Mouse (Mus musculus) G1E (cell line): ENCODE results near the gene Yipf3. TPM values are rescaled to one million over a fixed set of nuclear protein-coding genes. Genes with fewer than 3 reads are reported as not detected.

Experiments
- ATAC-seq: 2 replicates; pipeline ENCODE4 v1.8.0; 2016; ENCODE audit warnings: mild to moderate bottlenecking; ENCODE audit not compliant: insufficient number of reproducible peaks, poor library complexity, low FRiP score, severe bottlenecking; ENCODE audit errors: extremely low read depth
- DNase-seq: peaks from one replicate; pipeline ENCODE4 v3.0.0; 2012; ENCODE audit warnings: low spot score
- H3K27me3 ChIP-seq: 2 replicates; pipeline ENCODE4 v1.6.1; 2012; ENCODE audit warnings: mild to moderate bottlenecking, low read length, inconsistent platforms; ENCODE audit not compliant: insufficient read depth
- H3K36me3 ChIP-seq: replicated peaks from 2 replicates; pipeline ENCODE3; 2012; ENCODE audit warnings: mild to moderate bottlenecking, inconsistent platforms
- H3K4me1 ChIP-seq: 2 replicates; pipeline ENCODE4 v1.6.1; 2012; ENCODE audit warnings: low read depth, low read length, inconsistent platforms, mixed read lengths; ENCODE audit not compliant: insufficient read depth
- H3K4me3 ChIP-seq: 2 replicates; pipeline ENCODE4 v1.5.1; 2012; ENCODE audit warnings: low read depth, mild to moderate bottlenecking, inconsistent platforms, low read length, moderate library complexity, mixed read lengths
- H3K9me3 ChIP-seq: replicated peaks from 2 replicates; pipeline ENCODE4 v1.6.1; 2012; ENCODE audit warnings: inconsistent platforms
- CTCF ChIP-seq: IDR thresholded peaks from 2 replicates; pipeline ENCODE4 v1.5.1; 2012; ENCODE audit warnings: low read depth, low read length, inconsistent platforms, mixed read lengths
- GATA1 ChIP-seq: IDR thresholded peaks from 2 replicates; pipeline ENCODE4 v1.6.1; 2012; ENCODE audit warnings: borderline replicate concordance, low read length, inconsistent platforms, mixed read lengths
- GATA2 ChIP-seq: IDR thresholded peaks from 2 replicates; pipeline ENCODE4 v1.6.1; 2012; ENCODE audit warnings: low read depth, low read length, inconsistent platforms, borderline replicate concordance
- POLR2AphosphoS5 ChIP-seq: IDR thresholded peaks from 2 replicates; pipeline ENCODE4 v1.6.1; 2012; ENCODE audit warnings: low read depth, low read length, inconsistent platforms; ENCODE audit not compliant: insufficient replicate concordance
- TAL1 ChIP-seq: conservative IDR thresholded peaks from 2 replicates; pipeline ENCODE4 v1.6.1; 2012; ENCODE audit warnings: low read depth, low read length, inconsistent platforms, mixed read lengths
- polyA plus RNA-seq: library from polyadenylated mRNA; stranded (reverse); fragments of >175 nt; gene quantifications from 2 replicates; pipeline ENCODE4 v1.2.3, GENCODE M21; 2012
- total RNA-seq, 2 experiments: library from RNA; stranded (forward) in 1 of 2; stranded (reverse) in 1 of 2; fragments of 200-1000 nt in 1 of 2; fragments of >200 nt in 1 of 2; fragmentation: Nextera tagmentation in 1 of 2; gene quantifications; 2 replicates each; pipeline ENCODE4 v1.2.3; 2014 to 2017

Gene Yipf3
- total and polyA plus RNA-seq, 3 experiments, result 28.1 to 72.4 (median 31.3) TPM

DNA sequence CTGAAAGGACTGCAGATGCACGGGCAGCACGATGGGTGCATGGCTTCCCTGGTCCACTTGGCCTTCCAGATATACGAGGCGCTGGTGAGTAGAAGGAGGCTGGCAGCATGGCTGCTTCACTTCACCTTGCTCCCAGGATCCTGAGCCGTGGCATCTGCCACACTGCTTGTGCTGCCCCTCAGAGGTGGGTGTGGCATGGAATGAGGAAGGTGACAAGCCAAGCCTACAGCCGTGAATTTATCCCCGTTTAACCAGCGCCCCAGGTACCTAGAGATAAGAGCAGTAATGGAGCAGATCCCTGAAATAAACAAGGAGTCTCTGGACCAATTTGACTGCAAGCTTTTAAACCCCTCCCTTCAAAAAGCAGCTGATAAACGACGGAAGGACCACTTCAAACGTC lies 6.4 kb upstream of the Yipf3 start:
- no peak for ATAC-seq

DNA sequence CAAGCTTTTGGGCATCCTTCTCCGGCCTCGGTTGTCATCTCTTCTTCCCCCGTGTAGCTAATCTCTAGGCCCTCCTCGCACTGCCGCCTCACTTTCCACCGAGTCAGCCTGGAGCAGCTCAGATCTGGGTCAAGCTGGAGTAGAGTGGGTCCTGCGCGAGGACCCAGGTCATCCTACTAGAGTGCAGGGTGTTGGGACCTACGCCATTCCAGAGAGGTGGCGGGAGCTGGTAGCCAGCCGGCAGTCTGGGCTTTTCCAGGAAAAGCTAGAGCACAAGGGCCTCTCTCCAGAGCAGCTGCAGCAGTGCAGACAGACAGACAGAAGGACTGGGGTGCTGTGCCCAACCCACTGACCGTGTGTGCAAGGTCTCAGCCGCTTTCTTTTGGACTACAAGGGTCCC lies 5.6 kb upstream of the Yipf3 start:
- ATAC-seq (no peak), DNase-seq (no peak)
- Histone ChIP-seq H3K4me3 (no peak overlapping the region), H3K27me3 (no peaks in the 10 kb centered on the region), H3K4me1 (peaks cover 68% of the 10 kb centered on the region), H3K9me3 (no peaks in the 10 kb centered on the region), H3K36me3 (peaks cover 96% of the 10 kb centered on the region)
- TF ChIP-seq GATA1, result no peak
- TF ChIP-seq POLR2AphosphoS5, result no peak
- TF ChIP-seq TAL1, result no peak
- TF ChIP-seq GATA2, result no peak
- no peak for TF ChIP-seq CTCF

More for the DNA sequence above, 6.4 kb upstream of the Yipf3 start:
- no peaks in the 10 kb centered on the region for H3K27me3 ChIP-seq
- peaks cover 99% of the 10 kb centered on the region for H3K36me3 ChIP-seq
- H3K4me3 ChIP-seq, result peak overlapping the region; percentile 2; the same call in 1 of the 2 replicates
- peaks cover 70% of the 10 kb centered on the region for H3K4me1 ChIP-seq
- TF ChIP-seq TAL1, result no peak
- TF ChIP-seq CTCF, result no peak
- no peak for TF ChIP-seq GATA1
- TF ChIP-seq POLR2AphosphoS5, result no peak
- no peak for TF ChIP-seq GATA2
- H3K9me3 ChIP-seq, result no peaks in the 10 kb centered on the region
- DNase-seq, result no peak

GRCm38 (mm10) chr17:46242993-46243392 lies 4.9 kb upstream of the Yipf3 start:
- H3K4me3 ChIP-seq, result no peak overlapping the region
- H3K4me1 ChIP-seq, result peaks cover 64% of the 10 kb centered on the region

DNA sequence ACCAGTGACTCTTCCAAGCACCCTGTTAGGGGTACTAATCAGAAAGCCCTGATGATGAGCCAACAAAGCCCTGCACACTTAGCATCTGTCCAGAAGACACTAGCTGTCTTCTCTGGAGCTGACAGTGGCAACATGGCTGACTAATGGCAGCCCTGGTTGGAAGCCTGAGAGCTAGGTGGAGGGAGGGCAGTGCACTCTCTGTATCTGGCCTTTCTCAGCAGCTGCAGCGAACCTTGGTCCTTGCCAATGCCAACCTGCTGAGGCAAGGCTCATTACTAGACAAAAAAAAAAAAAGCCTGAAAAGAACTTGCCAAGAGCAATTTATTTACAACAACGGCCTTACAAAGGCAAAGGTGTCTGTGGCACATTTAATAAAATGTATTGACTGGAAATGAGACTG lies 4.3 kb upstream of the Yipf3 start:
- no peaks in the 10 kb centered on the region for H3K9me3 ChIP-seq
- ATAC-seq (no peak), DNase-seq (no peak)
- H3K4me1 ChIP-seq, result peaks cover 61% of the 10 kb centered on the region
- no peak overlapping the region for H3K4me3 ChIP-seq
- TF ChIP-seq GATA1 (no peak), POLR2AphosphoS5 (no peak), GATA2 (no peak), CTCF (no peak), TAL1 (no peak)
- no peaks in the 10 kb centered on the region for H3K27me3 ChIP-seq
- peaks cover 83% of the 10 kb centered on the region for H3K36me3 ChIP-seq

More at GRCm38 (mm10) chr17:46242993-46243392, 4.9 kb upstream of the Yipf3 start:
- Histone ChIP-seq H3K9me3 (no peaks in the 10 kb centered on the region), H3K27me3 (no peaks in the 10 kb centered on the region), H3K36me3 (peaks cover 88% of the 10 kb centered on the region)
- ATAC-seq, result no peak
- no peak for TF ChIP-seq GATA1
- TF ChIP-seq GATA2, result no peak
- no peak for TF ChIP-seq POLR2AphosphoS5
- no peak for TF ChIP-seq CTCF
- TF ChIP-seq TAL1, result no peak
- no peak for DNase-seq

DNA sequence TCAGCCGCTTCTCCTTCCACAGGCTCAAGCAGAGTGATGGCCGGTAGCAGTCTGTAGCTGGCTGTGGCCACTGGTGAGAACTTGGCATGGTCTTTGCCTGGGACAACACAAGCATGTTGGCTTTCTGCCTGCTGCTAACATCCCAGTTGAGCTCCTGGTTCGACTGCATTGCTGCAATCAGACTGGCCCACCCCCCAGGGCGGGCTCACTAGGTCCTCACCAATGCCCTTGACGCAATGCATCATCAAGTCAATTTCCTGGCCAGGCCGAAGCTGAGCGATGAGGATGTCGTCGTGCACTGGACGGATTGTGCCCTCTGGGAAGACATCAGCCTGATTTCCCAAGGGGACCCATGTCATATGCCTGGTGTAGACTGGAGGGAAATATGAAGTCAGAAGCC lies 3.3 kb upstream of the Yipf3 start:
- Histone ChIP-seq H3K4me1 (peaks cover 68% of the 10 kb centered on the region), H3K36me3 (peaks cover 83% of the 10 kb centered on the region), H3K9me3 (no peaks in the 10 kb centered on the region), H3K4me3 (no peak overlapping the region), H3K27me3 (no peaks in the 10 kb centered on the region)
- TF ChIP-seq TAL1 (no peak), GATA1 (no peak), POLR2AphosphoS5 (no peak), CTCF (no peak), GATA2 (no peak)
- ATAC-seq, result no peak
- no peak for DNase-seq

- no peaks in the 10 kb centered on the region for H3K9me3 ChIP-seq
- no peak for DNase-seq
- H3K4me3 ChIP-seq, result peak overlapping the region; percentile 86
- peaks cover 70% of the 10 kb centered on the region for H3K4me1 ChIP-seq
- no peak for TF ChIP-seq GATA1
- no peak for TF ChIP-seq TAL1
- no peak for TF ChIP-seq POLR2AphosphoS5
- no peak for TF ChIP-seq GATA2
- no peak for TF ChIP-seq CTCF
- no peaks in the 10 kb centered on the region for H3K27me3 ChIP-seq
- ATAC-seq, result no peak
- H3K36me3 ChIP-seq, result peaks cover 85% of the 10 kb centered on the region
Measured at GRCm38 (mm10) chr17:46248189-46248522, 276 bp downstream of the Yipf3 start.

GRCm38 (mm10) chr17:46251174-46251573 lies 3.3 kb downstream of the Yipf3 start:
- Histone ChIP-seq H3K4me1 (peaks cover 68% of the 10 kb centered on the region), H3K27me3 (peaks cover 7% of the 10 kb centered on the region; the same call in 1 of the 2 replicates), H3K9me3 (peaks cover 3% of the 10 kb centered on the region), H3K36me3 (peaks cover 74% of the 10 kb centered on the region), H3K4me3 (no peak overlapping the region; the same call in 1 of the 2 replicates)
- ATAC-seq, result no peak
- DNase-seq, result no peak
- TF ChIP-seq CTCF (no peak), GATA1 (no peak), GATA2 (no peak), POLR2AphosphoS5 (no peak), TAL1 (no peak)
